Mouse (Mus musculus): ENCODE measurements around the gene Ilf3. TPM values are rescaled to one million over a fixed set of nuclear protein-coding genes. Genes with fewer than 3 reads are reported as not detected.

The Ilf3 gene
- total RNA-seq, 2 experiments from 2014 or later = 22.9 to 42.0 TPM

GRCm38 (mm10) chr9:21397170-21397569 lies 29.5 kb downstream of the Ilf3 start:
- no peak for ATAC-seq (ENCODE audit: poor library complexity, severe bottlenecking)

- no peak for ATAC-seq (ENCODE audit: poor library complexity, severe bottlenecking)
These were observed 33.4 kb downstream of the Ilf3 start for GRCm38 (mm10) chr9:21401042-21401441.

GRCm38 (mm10) chr9:21402764-21403253 lies 35.1 kb downstream of the Ilf3 start:
- no peak for ATAC-seq (ENCODE audit: poor library complexity, severe bottlenecking)

- ATAC-seq (ENCODE audit: poor library complexity, severe bottlenecking) = no peak
These were observed 36.1 kb downstream of the Ilf3 start for GRCm38 (mm10) chr9:21403745-21404144.

GRCm38 (mm10) chr9:21405525-21405924 lies 37.9 kb downstream of the Ilf3 start:
- ATAC-seq (ENCODE audit: poor library complexity, severe bottlenecking) = no peak

GRCm38 (mm10) chr9:21407951-21408350 lies 40.3 kb downstream of the Ilf3 start:
- no peak for ATAC-seq (ENCODE audit: poor library complexity, severe bottlenecking)

GRCm38 (mm10) chr9:21408624-21409023 lies 41.0 kb downstream of the Ilf3 start:
- no peak for ATAC-seq (ENCODE audit: poor library complexity, severe bottlenecking)

GRCm38 (mm10) chr9:21409592-21410317 lies 42.1 kb downstream of the Ilf3 start:
- peak; percentile 69 for ATAC-seq (ENCODE audit: poor library complexity, severe bottlenecking)

GRCm38 (mm10) chr9:21411669-21412550 lies 44.2 kb downstream of the Ilf3 start, which contains the start of gene Qtrt1:
Qtrt1 (plus strand) TSS chr9:21411837.
- ATAC-seq (ENCODE audit: poor library complexity, severe bottlenecking) = peak; percentile 96

GRCm38 (mm10) chr9:21417866-21418265 lies 50.2 kb downstream of the Ilf3 start:
- no peak for ATAC-seq (ENCODE audit: poor library complexity, severe bottlenecking)

GRCm38 (mm10) chr9:21419646-21420045 lies 52.0 kb downstream of the Ilf3 start:
- ATAC-seq (ENCODE audit: poor library complexity, severe bottlenecking) = no peak

- peak; percentile 95 for ATAC-seq (ENCODE audit: poor library complexity, severe bottlenecking)
These were observed 57.2 kb downstream of the Ilf3 start, which contains the start of gene Dnm2 for GRCm38 (mm10) chr9:21424631-21425555. Dnm2 (plus strand) TSS chr9:21424908.

- ATAC-seq (ENCODE audit: poor library complexity, severe bottlenecking) = no peak
These were observed 57.9 kb downstream of the Ilf3 start for GRCm38 (mm10) chr9:21425556-21425945.

GRCm38 (mm10) chr9:21426013-21426412 lies 58.3 kb downstream of the Ilf3 start:
- peak; percentile 47 for ATAC-seq (ENCODE audit: poor library complexity, severe bottlenecking)

- ATAC-seq (ENCODE audit: poor library complexity, severe bottlenecking) = no peak
These were observed 58.9 kb downstream of the Ilf3 start for GRCm38 (mm10) chr9:21426525-21426924.

GRCm38 (mm10) chr9:21427773-21428172 lies 60.1 kb downstream of the Ilf3 start:
- no peak for ATAC-seq (ENCODE audit: poor library complexity, severe bottlenecking)

GRCm38 (mm10) chr9:21428178-21428577 lies 60.5 kb downstream of the Ilf3 start:
- no peak for ATAC-seq (ENCODE audit: poor library complexity, severe bottlenecking)

- ATAC-seq (ENCODE audit: poor library complexity, severe bottlenecking) = no peak
These were observed 63.1 kb downstream of the Ilf3 start for GRCm38 (mm10) chr9:21430724-21431123.

GRCm38 (mm10) chr9:21432066-21432465 lies 64.4 kb downstream of the Ilf3 start:
- no peak for ATAC-seq (ENCODE audit: poor library complexity, severe bottlenecking)

- no peak for ATAC-seq (ENCODE audit: poor library complexity, severe bottlenecking)
These were observed 66.1 kb downstream of the Ilf3 start for GRCm38 (mm10) chr9:21433766-21434165.

GRCm38 (mm10) chr9:21434410-21434809 lies 66.7 kb downstream of the Ilf3 start:
- no peak for ATAC-seq (ENCODE audit: poor library complexity, severe bottlenecking)
